Mouse (Mus musculus) thymus, adult 2 months (tissue): Measurements from ENCODE around the gene Metrn. TPM values are rescaled to one million over a fixed set of nuclear protein-coding genes. Genes with fewer than 3 reads are reported as not detected.

Experiments used
- DNase-seq: peaks from one replicate; pipeline ENCODE4 v3.0.0; 2021
- H3K27ac ChIP-seq: fragments of 200-500 bp; 2 replicates; pipeline ENCODE4 v1.5.1; 2012; ENCODE audit warnings: low read length, control low read depth; ENCODE audit not compliant: control insufficient read depth, insufficient read depth
- H3K27me3 ChIP-seq: fragments of 200-500 bp; 2 replicates; pipeline ENCODE4 v1.6.1; 2012; ENCODE audit warnings: mild to moderate bottlenecking, low read length, moderate library complexity, mixed read lengths; ENCODE audit not compliant: control insufficient read depth, insufficient read depth
- H3K36me3 ChIP-seq: fragments of 200-500 bp; 2 replicates; pipeline ENCODE4 v1.6.1; 2012; ENCODE audit warnings: mild to moderate bottlenecking, low read length, moderate library complexity; ENCODE audit not compliant: control insufficient read depth, insufficient read depth
- H3K4me1 ChIP-seq: fragments of 200-500 bp; replicated peaks from 2 replicates; pipeline ENCODE4 v1.6.1; 2012; ENCODE audit warnings: low read length; ENCODE audit not compliant: control insufficient read depth, insufficient read depth
- H3K4me3 ChIP-seq: fragments of 200-500 bp; 2 replicates; pipeline ENCODE4 v1.5.1; 2012; ENCODE audit warnings: mild to moderate bottlenecking, low read length, control low read depth, moderate library complexity; ENCODE audit not compliant: control insufficient read depth, insufficient read depth
- CTCF ChIP-seq: fragments of 200-500 bp; IDR thresholded peaks from 2 replicates; pipeline ENCODE4 v1.5.1; 2012; ENCODE audit warnings: mild to moderate bottlenecking, control low read depth, low read length, moderate library complexity, borderline replicate concordance; ENCODE audit not compliant: control insufficient read depth, poor library complexity, insufficient read depth; ENCODE audit errors: extremely low read depth
- POLR2A ChIP-seq: fragments of 200-500 bp; IDR thresholded peaks from 2 replicates; pipeline ENCODE4 v1.6.1; 2012; ENCODE audit warnings: mild to moderate bottlenecking, low read length, control low read depth, moderate library complexity; ENCODE audit not compliant: control insufficient read depth, poor library complexity, insufficient read depth; ENCODE audit errors: extremely low read depth
- WGBS: fragments of 180-500 bp; shearing (Covaris S2); methylation state at CpG from one replicate; pipeline ENCODE4 v1.1.7; 2018; 5-methylcytosine and 5-hydroxymethylcytosine counted together
- polyA plus RNA-seq: library from polyadenylated mRNA; depleted of rRNA; stranded (reverse); fragments of >200 nt; gene quantifications from 2 replicates; pipeline ENCODE4 v1.2.3, GENCODE M21; 2012; rRNA removed

Gene Metrn
- polyA plus RNA-seq, 1 experiment, result 171 TPM

DNA sequence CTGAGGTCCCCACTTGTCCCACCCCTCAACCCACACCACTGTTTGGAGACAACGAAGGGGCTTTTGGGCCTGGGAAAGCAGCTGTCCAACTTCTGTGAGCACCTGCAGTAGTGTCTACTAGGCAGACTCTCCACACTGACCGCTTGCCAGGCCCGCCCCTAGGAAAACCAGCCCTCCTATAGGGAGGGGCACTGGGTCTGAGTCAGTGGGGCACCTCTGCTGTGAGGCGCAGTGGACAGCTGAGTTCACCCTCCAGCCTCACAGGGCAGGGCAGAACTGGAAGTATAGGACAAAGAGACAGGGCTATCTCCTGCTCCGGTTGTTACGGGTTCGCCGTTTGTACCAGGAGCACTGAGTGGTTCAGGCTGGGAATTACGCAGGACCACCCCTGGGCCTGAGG is 42.7 kb downstream of the Metrn start, which contains the start of gene Msln:
Msln (minus strand) TSS at position 138 of the 400 bp plus-strand sequence.
- WGBS, result 94% methylated on average over 9 of the region's 9 CpGs
- Histone ChIP-seq H3K27ac (no peak within 1 kb of the TSS), H3K27me3 (no peaks in the 10 kb centered on the region), H3K4me3 (no peak within 1 kb of the TSS), H3K4me1 (no peaks in the 10 kb centered on the region), H3K36me3 (no peaks in the 10 kb centered on the region)
- no peak for DNase-seq
- TF ChIP-seq CTCF (no peak), POLR2A (no peak)

DNA sequence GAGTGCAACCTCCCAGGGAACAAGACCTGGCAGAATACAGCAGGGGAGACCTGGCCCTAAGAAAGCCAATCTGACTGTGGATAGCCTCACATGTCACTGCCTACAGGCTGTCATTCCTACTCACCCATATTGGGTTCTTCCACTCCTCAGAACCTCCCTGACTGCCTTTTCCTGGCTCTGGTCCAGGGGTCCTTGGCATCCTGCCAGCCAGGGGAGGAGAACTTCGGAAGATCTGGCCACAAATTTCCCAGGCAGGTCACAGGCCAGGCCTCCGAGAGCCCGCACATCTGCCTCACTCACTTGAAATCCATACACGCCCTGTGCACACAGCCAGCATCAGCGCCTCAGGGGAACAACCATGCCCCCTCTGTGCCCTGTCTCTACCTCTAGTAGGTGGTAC is 45.5 kb downstream of the Metrn start:
- Histone ChIP-seq H3K27ac (no peak overlapping the region), H3K4me3 (no peak overlapping the region), H3K36me3 (no peaks in the 10 kb centered on the region), H3K4me1 (no peaks in the 10 kb centered on the region), H3K27me3 (no peaks in the 10 kb centered on the region)
- no peak for DNase-seq
- WGBS, result 42% methylated on average over 5 of the region's 5 CpGs
- TF ChIP-seq CTCF (no peak), POLR2A (no peak)

DNA sequence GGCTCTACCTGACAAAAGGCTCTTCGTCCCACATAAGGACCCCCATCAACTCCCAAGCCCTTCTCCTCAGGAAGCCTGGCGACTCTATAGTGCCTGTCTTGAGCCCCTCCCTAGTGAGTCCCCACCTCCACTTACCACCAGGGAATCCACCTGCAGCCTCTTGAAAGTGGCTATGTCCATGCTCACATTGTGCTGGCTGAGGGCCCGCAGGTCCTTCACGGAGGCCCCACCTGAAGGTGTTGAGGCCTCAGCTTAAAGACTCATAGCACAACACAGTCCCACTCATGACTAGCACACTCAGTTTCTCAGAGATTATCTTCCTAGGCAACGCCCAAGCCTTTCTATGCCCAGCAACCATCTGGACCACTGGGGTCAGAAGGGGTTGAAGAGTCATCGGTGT is 47.6 kb downstream of the Metrn start:
- Histone ChIP-seq H3K4me1 (no peaks in the 10 kb centered on the region), H3K27ac (no peak overlapping the region), H3K27me3 (no peaks in the 10 kb centered on the region), H3K36me3 (no peaks in the 10 kb centered on the region), H3K4me3 (no peak overlapping the region)
- 90% methylated on average over 6 of the region's 6 CpGs for WGBS
- DNase-seq, result no peak
- TF ChIP-seq CTCF (no peak), POLR2A (no peak)

DNA sequence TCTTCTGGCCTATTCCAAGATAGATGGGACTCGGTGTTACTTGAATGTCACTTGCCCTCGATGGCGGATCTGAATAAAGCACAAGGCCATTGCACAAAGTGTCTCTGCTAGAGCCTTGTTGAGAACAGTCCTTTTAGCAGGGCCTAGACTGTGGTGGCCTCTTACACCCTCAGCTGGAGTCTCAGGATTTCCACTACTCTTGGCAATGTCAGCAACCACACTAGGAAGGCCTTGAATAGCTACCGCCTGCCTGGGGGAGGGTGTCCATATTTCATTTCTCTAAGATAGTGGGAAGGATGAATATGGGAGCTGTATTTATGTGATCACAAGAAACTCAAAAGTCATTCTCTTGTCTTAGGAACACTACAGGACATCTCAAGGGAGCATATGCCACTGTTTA is 48.7 kb downstream of the Metrn start:
- no peak for DNase-seq
- Histone ChIP-seq H3K4me3 (no peak overlapping the region), H3K27ac (no peak overlapping the region), H3K36me3 (no peaks in the 10 kb centered on the region), H3K27me3 (no peaks in the 10 kb centered on the region), H3K4me1 (no peaks in the 10 kb centered on the region)
- TF ChIP-seq CTCF, result no peak
- no peak for TF ChIP-seq POLR2A
- 93% methylated on average over 4 of the region's 4 CpGs for WGBS

DNA sequence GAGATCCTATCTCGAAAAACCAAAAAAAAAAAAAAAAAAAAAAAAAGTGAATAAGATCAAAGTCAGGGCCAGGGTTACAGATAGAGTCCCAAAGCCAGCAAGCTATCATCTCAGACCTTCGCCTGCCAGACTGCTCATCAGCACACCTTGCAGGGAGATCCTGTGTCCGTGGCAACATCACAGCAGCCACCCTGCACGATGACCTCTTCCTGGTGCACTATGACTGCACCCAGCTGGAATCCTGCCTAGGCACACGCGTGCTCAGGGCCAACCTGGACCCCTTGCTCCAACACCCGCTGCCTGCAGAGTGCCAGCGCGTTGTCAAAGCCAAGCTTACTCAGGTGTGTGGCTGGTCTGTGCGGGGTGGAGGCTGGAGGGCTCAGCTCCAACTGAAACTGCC is 52.6 kb downstream of the Metrn start:
- Histone ChIP-seq H3K27me3 (no peaks in the 10 kb centered on the region), H3K27ac (no peak overlapping the region), H3K4me1 (no peaks in the 10 kb centered on the region), H3K4me3 (no peak overlapping the region), H3K36me3 (no peaks in the 10 kb centered on the region)
- DNase-seq, result no peak
- 81% methylated on average over 10 of the region's 10 CpGs for WGBS
- TF ChIP-seq CTCF, result no peak
- no peak for TF ChIP-seq POLR2A

DNA sequence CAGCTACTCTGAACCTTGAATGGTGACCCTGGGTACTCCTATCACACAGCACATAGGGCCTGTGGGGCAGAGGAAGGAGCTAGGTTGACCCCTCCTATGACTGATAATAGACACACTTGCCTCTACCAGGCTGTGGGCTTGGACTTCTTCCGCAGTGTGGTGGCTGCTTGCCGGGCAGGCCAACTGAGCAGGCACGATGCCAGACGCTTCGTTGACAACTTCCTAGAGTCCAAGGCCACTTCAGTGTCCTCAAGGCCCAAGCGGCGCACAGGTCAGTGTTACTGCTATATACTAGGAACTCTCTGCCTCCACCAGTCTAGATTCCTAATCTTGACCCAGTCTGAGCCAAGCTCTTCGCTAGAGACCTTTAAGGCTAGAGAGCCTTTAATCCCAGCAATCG is 53.1 kb downstream of the Metrn start:
- H3K27me3 ChIP-seq, result no peaks in the 10 kb centered on the region
- no peak for DNase-seq
- no peaks in the 10 kb centered on the region for H3K4me1 ChIP-seq
- WGBS, result 94% methylated on average over 9 of the region's 9 CpGs
- no peaks in the 10 kb centered on the region for H3K36me3 ChIP-seq
- H3K4me3 ChIP-seq, result no peak overlapping the region
- no peak for TF ChIP-seq CTCF
- TF ChIP-seq POLR2A, result no peak
- no peak overlapping the region for H3K27ac ChIP-seq

Other genes with a start within 250 kb of the Metrn start
- gene Sox8, start 226.4 kb downstream of the Metrn start, polyA plus RNA-seq, result 0.94 and 1.0 TPM in 2 replicates
- gene Lmf1, start 218.1 kb downstream of the Metrn start, polyA plus RNA-seq, result 25.2 and 25.8 TPM in 2 replicates
- 0.54 and 1.2 TPM in 2 replicates for gene Gng13, start 80.0 kb downstream of the Metrn start, polyA plus RNA-seq
- gene Chtf18, start 69.7 kb downstream of the Metrn start, polyA plus RNA-seq, result 36.7 and 49.5 TPM in 2 replicates
- gene Rpusd1, start 69.5 kb downstream of the Metrn start, polyA plus RNA-seq, result 68.6 and 69.2 TPM in 2 replicates
- gene Mslnl, start 61.1 kb downstream of the Metrn start, polyA plus RNA-seq, result 0.68 and 0.69 TPM in 2 replicates
- 16.4 and 23.6 TPM in 2 replicates for gene Msln, start 42.8 kb downstream of the Metrn start, polyA plus RNA-seq
- 29.1 and 33.5 TPM in 2 replicates for gene Narfl, start 23.4 kb downstream of the Metrn start, polyA plus RNA-seq
- 73.9 and 80.3 TPM in 2 replicates for gene Haghl, start 11.5 kb downstream of the Metrn start, polyA plus RNA-seq
- gene Ccdc78, start 10.6 kb downstream of the Metrn start, polyA plus RNA-seq, result 0.27 and 0.48 TPM in 2 replicates
- 141 and 162 TPM in 2 replicates for gene Fam173a, start 4.2 kb downstream of the Metrn start, polyA plus RNA-seq
- gene AC134908.4, start 1.5 kb downstream of the Metrn start, polyA plus RNA-seq, result 1.1 TPM in 1 of 2 replicates, not detected in the other
- 0.59 and 0.61 TPM in 2 replicates for gene Fbxl16, start 11.9 kb upstream of the Metrn start, polyA plus RNA-seq
- 86.3 and 89.1 TPM in 2 replicates for gene Wdr24, start 26.5 kb upstream of the Metrn start, polyA plus RNA-seq
- gene Jmjd8, start 31.7 kb upstream of the Metrn start, polyA plus RNA-seq, result 78.1 and 83.2 TPM in 2 replicates
- gene Stub1, start 36.3 kb upstream of the Metrn start, polyA plus RNA-seq, result 162 and 190 TPM in 2 replicates
- gene Rhbdl1, start 40.2 kb upstream of the Metrn start, polyA plus RNA-seq, result 20.6 and 29.2 TPM in 2 replicates
- 125 and 126 TPM in 2 replicates for gene Gm20683, start 44.6 kb upstream of the Metrn start, polyA plus RNA-seq
- 192 and 206 TPM in 2 replicates for gene Rhot2, start 47.7 kb upstream of the Metrn start, polyA plus RNA-seq
- 107 and 133 TPM in 2 replicates for gene Wdr90, start 64.4 kb upstream of the Metrn start, polyA plus RNA-seq
- gene Mcrip2, start 71.6 kb upstream of the Metrn start, polyA plus RNA-seq, result 52.1 and 54.6 TPM in 2 replicates
- gene Mettl26, start 77.9 kb upstream of the Metrn start, polyA plus RNA-seq, result 77.3 and 82.3 TPM in 2 replicates
- gene Wfikkn1, start 83.7 kb upstream of the Metrn start, polyA plus RNA-seq, result 2.9 and 3.7 TPM in 2 replicates
- 43.5 and 57.6 TPM in 2 replicates for gene Rab40c, start 122.6 kb upstream of the Metrn start, polyA plus RNA-seq
- 133 and 134 TPM in 2 replicates for gene Pigq, start 147.8 kb upstream of the Metrn start, polyA plus RNA-seq
- gene Nhlrc4, start 147.8 kb upstream of the Metrn start, polyA plus RNA-seq, result 0.51 and 0.62 TPM in 2 replicates
- 0.06 and 0.19 TPM in 2 replicates for gene A930017K11Rik, start 155.4 kb upstream of the Metrn start, polyA plus RNA-seq
- 80.7 and 82.6 TPM in 2 replicates for gene Capn15, start 188.7 kb upstream of the Metrn start, polyA plus RNA-seq